14 mouse cellular contexts compared by ENCODE assay signal in genomic region chr15:97343921-97344320, GRCm38 (mm10).
"Had no signal": no experiment of that assay in that cellular context is flagged by ENCODE, and none has a peak within 500 bp of the region (broad histone marks: within the 10 kb centered on the region; RNA-seq: fewer than 3 reads in every experiment).

No protein-coding gene starts in this region.

- DNase-seq: kidney, adult 18-20 months; kidney, adult 9 months; kidney, postnatal 14 days; kidney, postnatal 4 days; lung, adult 2 months; lung, postnatal 14 days; lung, postnatal 4 days; right cerebral cortex, adult 18-20 months; right cerebral cortex, postnatal 14 days; right cerebral cortex, postnatal 4 days; thymus, postnatal 36 days had no signal

- H3K27me3 ChIP-seq: limb, embryonic 13.5 days; midbrain, embryonic 13.5 days had no signal

- ATAC-seq: midbrain, embryonic 13.5 days had no signal

- H3K4me3 ChIP-seq: limb, embryonic 10.5 days; limb, embryonic 13.5 days; midbrain, embryonic 13.5 days had no signal

- H3K27ac ChIP-seq: limb, embryonic 10.5 days; limb, embryonic 13.5 days; midbrain, embryonic 13.5 days had no signal

- H3K4me2 ChIP-seq: limb, embryonic 13.5 days; midbrain, embryonic 13.5 days had no signal

- H3K9ac ChIP-seq: limb, embryonic 13.5 days; midbrain, embryonic 13.5 days had no signal

- H3K36me3 ChIP-seq: limb, embryonic 10.5 days; limb, embryonic 13.5 days; midbrain, embryonic 13.5 days had no signal

- H3K9me3 ChIP-seq: limb, embryonic 10.5 days; limb, embryonic 13.5 days had no signal
